Mouse (Mus musculus) G1E (cell line): ENCODE measurements around the gene Ptgfrn.

Source experiments
- CTCF ChIP-seq: IDR thresholded peaks from 2 replicates; pipeline ENCODE4 v1.5.1; 2012; ENCODE audit warnings: low read depth, low read length, inconsistent platforms, mixed read lengths
- GATA1 ChIP-seq: IDR thresholded peaks from 2 replicates; pipeline ENCODE4 v1.6.1; 2012; ENCODE audit warnings: borderline replicate concordance, low read length, inconsistent platforms, mixed read lengths
- GATA2 ChIP-seq: IDR thresholded peaks from 2 replicates; pipeline ENCODE4 v1.6.1; 2012; ENCODE audit warnings: low read depth, low read length, inconsistent platforms, borderline replicate concordance
- POLR2AphosphoS5 ChIP-seq: IDR thresholded peaks from 2 replicates; pipeline ENCODE4 v1.6.1; 2012; ENCODE audit warnings: low read depth, low read length, inconsistent platforms; ENCODE audit not compliant: insufficient replicate concordance
- TAL1 ChIP-seq: conservative IDR thresholded peaks from 2 replicates; pipeline ENCODE4 v1.6.1; 2012; ENCODE audit warnings: low read depth, low read length, inconsistent platforms, mixed read lengths

DNA sequence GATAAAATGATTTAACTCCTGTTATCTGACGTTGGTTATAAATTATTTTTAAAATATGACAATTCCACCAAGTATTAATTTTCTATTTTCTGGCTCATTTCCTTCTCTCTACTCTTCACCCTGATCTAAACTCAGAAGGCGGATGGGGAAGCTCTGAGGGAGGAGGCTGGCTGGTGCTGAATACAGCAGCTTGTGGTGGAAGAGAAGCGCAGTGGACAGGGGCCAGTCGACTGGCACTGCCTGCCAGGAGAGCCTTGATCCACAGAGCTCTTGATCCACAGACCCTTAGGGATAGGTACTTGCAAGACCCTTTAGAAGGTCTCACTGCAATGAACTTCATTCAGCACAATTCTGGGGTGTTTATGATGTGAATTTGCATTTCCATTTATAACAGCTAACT is 29.2 kb downstream of the Ptgfrn start:
- TF ChIP-seq CTCF = no peak
- no peak for TF ChIP-seq TAL1
- no peak for TF ChIP-seq POLR2AphosphoS5
- no peak for TF ChIP-seq GATA1
- no peak for TF ChIP-seq GATA2
